Mouse (Mus musculus) neural tube, embryonic 14.5 days (tissue): ENCODE data around the gene Rnaseh2a. TPM values are rescaled to one million over a fixed set of nuclear protein-coding genes. Genes with fewer than 3 reads are reported as not detected.

ENCODE experiments used
- ATAC-seq: fragments of 200-750 bp; cut with Nextera tagmentation; 2 replicates; pipeline ENCODE4 v1.8.0; 2017; ENCODE audit warnings: low read depth, mild to moderate bottlenecking, moderate TSS enrichment, moderate library complexity
- H3K27ac ChIP-seq: fragments of 300-500 bp; sonication (generic); 2 replicates; pipeline ENCODE4 v1.5.1; 2014; ENCODE audit warnings: low read depth, mild to moderate bottlenecking, control low read depth, low read length, moderate library complexity, mixed read lengths
- H3K27me3 ChIP-seq: fragments of 300-500 bp; sonication (generic); 2 replicates; pipeline ENCODE4 v1.6.1; 2014; ENCODE audit warnings: low read length; ENCODE audit not compliant: control insufficient read depth, insufficient read depth
- H3K36me3 ChIP-seq: fragments of 300-500 bp; sonication (generic); 2 replicates; pipeline ENCODE4 v1.6.1; 2014; ENCODE audit warnings: low read length, mixed read lengths; ENCODE audit not compliant: control insufficient read depth, insufficient read depth
- H3K4me1 ChIP-seq: fragments of 300-500 bp; sonication (generic); 2 replicates; pipeline ENCODE4 v1.6.1; 2014; ENCODE audit warnings: low read length; ENCODE audit not compliant: control insufficient read depth, insufficient read depth
- H3K4me2 ChIP-seq: fragments of 300-500 bp; sonication (generic); 2 replicates; pipeline ENCODE4 v1.6.1; 2014; ENCODE audit warnings: mild to moderate bottlenecking, low read depth, low read length, control low read depth
- H3K4me3 ChIP-seq: fragments of 300-500 bp; sonication (generic); 2 replicates; pipeline ENCODE4 v1.5.1; 2014; ENCODE audit warnings: low read depth, low read length, control low read depth, mixed read lengths
- H3K9ac ChIP-seq: fragments of 300-500 bp; sonication (generic); replicated peaks from 2 replicates; pipeline ENCODE4 v1.6.1; 2014; ENCODE audit warnings: low read depth, mild to moderate bottlenecking, control low read depth, low read length, mixed read lengths
- H3K9me3 ChIP-seq: fragments of 300-500 bp; sonication (generic); 2 replicates; pipeline ENCODE4 v1.6.1; 2016; ENCODE audit warnings: low read length; ENCODE audit not compliant: control insufficient read depth
- WGBS: fragments of 180-500 bp; shearing (Covaris S2); extraction: QIAGEN DNeasy Blood & Tissue Kit; methylation state at CpG from one replicate; pipeline ENCODE4 v1.1.7; 2014; 5-methylcytosine and 5-hydroxymethylcytosine counted together
- polyA plus RNA-seq: library from polyadenylated mRNA; unstranded; fragments of >200 nt; fragmentation: Nextera tagmentation; extraction: Ambion mirVana; gene quantifications from 2 replicates; pipeline ENCODE4 v1.2.1, GENCODE M21; 2014

Rnaseh2a gene
- polyA plus RNA-seq, 1 experiment from 2014 or later, result 48.0 TPM

DNA sequence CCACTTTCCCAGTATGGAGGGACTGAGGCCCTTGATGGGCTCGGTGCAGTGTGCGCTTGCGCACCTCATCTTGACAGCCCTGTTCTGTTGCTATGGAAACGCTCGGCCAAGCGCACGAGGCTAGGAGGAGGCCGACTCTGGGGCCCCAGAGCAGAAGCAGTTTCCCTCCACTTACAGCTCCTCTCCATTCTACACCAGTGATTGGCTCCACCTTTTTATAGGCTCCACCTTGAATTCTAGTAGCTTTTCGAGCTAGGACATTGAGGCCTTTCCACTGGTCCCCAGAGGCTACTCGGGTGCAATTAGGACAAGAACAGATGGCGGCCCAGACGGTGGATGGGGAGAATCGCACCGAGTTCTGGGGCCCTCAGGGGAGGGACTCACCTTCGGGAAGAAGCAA lies 34.7 kb downstream of the Rnaseh2a start:
- H3K27me3 ChIP-seq, result peaks cover 2% of the 10 kb centered on the region; the same call in 1 of the 2 replicates
- H3K4me1 ChIP-seq, result peaks cover 22% of the 10 kb centered on the region
- peaks cover 9% of the 10 kb centered on the region; the same call in 1 of the 2 replicates for H3K36me3 ChIP-seq
- H3K4me3 ChIP-seq, result peak overlapping the region; percentile 98
- peak overlapping the region; percentile 97 for H3K4me2 ChIP-seq
- H3K9ac ChIP-seq, result peak overlapping the region; percentile 99; the same call in 1 of the 2 replicates
- H3K9me3 ChIP-seq, result no peaks in the 10 kb centered on the region
- ATAC-seq, result peak; percentile 73
- H3K27ac ChIP-seq, result peak overlapping the region; percentile 96; the same call in 1 of the 2 replicates
- 1% methylated on average over 15 of the region's 15 CpGs for WGBS

DNA sequence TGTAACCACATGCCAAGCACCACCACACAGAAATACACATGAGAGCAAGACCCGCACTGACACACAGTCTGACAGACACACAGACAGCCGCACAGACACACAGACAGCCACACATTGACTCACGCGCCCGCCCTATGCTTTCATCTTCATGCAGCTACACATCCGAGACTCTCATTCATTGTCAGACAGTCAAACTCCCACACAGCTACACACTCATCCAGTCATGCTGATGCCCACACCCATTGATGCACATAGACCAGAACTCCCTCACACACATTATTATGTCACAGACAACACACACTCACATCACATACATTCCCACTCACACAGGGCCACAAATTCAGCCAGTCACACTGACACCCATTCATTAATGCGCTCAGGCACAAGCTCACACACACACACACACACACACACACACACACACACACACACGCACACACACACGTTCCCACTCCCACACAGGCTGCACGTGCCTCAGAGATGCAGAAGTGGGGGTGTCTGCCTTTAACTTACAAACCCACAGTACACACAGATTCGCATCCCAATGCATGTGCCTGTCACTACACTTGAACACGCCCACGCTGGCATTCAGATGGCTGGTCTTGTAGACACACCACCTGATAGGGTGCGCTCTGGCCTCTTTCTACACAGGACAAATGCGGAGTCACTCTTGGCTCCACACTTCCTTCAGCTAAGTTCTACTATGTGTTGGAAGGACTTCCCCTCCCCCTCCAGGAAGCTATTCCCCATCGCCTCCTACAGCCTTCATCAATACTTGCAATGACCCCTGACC lies 35.6 kb downstream of the Rnaseh2a start:
- Histone ChIP-seq H3K9ac (no peak overlapping the region), H3K4me3 (peak overlapping the region; percentile 98), H3K27me3 (peaks cover 2% of the 10 kb centered on the region; the same call in 1 of the 2 replicates), H3K27ac (no peak overlapping the region), H3K4me2 (peak overlapping the region; percentile 97), H3K4me1 (peaks cover 24% of the 10 kb centered on the region), H3K36me3 (peaks cover 9% of the 10 kb centered on the region; the same call in 1 of the 2 replicates), H3K9me3 (no peaks in the 10 kb centered on the region)
- WGBS, result 77% methylated on average over 16 of the region's 16 CpGs
- no peak for ATAC-seq

DNA sequence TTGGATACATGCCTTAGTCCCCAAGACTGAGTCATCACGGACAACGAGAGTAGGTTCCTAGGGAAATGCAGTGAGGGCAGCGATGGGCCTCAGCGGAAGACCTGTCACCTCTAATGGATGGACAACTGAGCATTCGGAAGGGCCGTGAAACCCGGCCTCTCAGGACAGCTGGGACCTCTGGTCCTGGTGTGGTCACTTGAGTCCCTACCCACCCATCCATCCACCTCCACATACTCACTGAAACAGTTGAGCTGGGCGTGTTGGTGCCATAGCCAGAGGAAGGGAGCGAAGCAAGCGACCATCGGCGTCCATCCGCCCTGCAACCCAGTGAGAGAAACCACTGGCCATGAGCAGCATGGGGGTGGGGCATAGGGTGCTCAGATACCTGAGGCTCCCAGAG lies 39.0 kb downstream of the Rnaseh2a start:
- no peak overlapping the region for H3K4me2 ChIP-seq
- no peak overlapping the region for H3K4me3 ChIP-seq
- H3K9ac ChIP-seq, result no peak overlapping the region
- peaks cover 24% of the 10 kb centered on the region; the same call in 1 of the 2 replicates for H3K36me3 ChIP-seq
- ATAC-seq, result no peak
- no peaks in the 10 kb centered on the region for H3K27me3 ChIP-seq
- 89% methylated on average over 13 of the region's 13 CpGs for WGBS
- no peak overlapping the region for H3K27ac ChIP-seq
- H3K4me1 ChIP-seq, result peaks cover 22% of the 10 kb centered on the region
- no peaks in the 10 kb centered on the region for H3K9me3 ChIP-seq

DNA sequence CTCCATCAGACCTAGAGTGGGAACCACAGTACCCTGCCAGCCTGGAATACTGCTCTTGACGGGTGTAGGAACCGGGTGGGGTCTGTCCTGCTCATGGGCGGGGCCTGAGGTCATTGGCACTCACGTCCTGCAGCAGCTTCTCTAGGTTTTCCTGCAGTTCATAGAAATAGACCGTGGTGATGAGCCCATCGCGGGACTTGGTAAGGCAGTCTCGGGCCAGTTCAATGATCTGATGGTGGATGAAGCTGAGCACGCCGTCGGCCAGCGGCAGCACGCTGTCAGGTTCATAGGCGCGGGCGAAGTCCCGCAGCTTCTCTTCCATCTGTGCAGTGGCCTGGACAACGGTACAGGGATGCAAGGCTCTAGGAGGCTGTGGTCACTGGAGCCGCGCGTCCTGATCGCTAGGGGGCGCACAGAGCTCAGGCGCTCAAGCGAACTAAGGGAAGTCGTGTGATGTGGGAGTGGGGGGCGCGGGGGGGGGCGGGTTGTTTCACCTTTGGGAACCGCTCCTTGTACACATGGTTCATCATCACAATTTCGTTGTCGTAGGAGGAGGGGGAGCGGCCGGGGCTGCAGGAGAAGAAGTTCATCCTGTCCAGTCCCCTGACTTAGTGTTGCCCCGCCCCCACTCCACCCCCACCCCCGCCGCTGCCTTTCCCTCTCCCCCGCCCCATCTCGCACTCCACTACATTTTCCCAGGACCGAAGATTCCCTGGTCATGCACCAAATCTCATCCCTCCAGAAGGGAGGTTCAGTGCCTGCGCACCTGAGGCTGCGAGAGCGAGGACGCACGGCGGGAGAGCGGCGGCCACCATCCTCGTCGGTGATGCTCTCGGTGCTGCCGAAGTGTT lies 40.9 kb downstream of the Rnaseh2a start:
- ATAC-seq, result peak; percentile 84
- Histone ChIP-seq H3K9ac (no peak overlapping the region), H3K4me3 (no peak overlapping the region), H3K36me3 (peaks cover 39% of the 10 kb centered on the region), H3K4me1 (peaks cover 4% of the 10 kb centered on the region; the same call in 1 of the 2 replicates), H3K9me3 (no peaks in the 10 kb centered on the region), H3K27me3 (no peaks in the 10 kb centered on the region), H3K4me2 (peak overlapping the region; percentile 38), H3K27ac (no peak overlapping the region)
- 4% methylated on average over 45 of the region's 52 CpGs for WGBS

GRCm38 (mm10) chr8:84927513-84927912 lies 42.1 kb downstream of the Rnaseh2a start:
- Histone ChIP-seq H3K4me2 (no peak overlapping the region), H3K36me3 (peaks cover 46% of the 10 kb centered on the region), H3K4me3 (no peak overlapping the region), H3K27me3 (no peaks in the 10 kb centered on the region), H3K4me1 (0 out of 2 replicates have a peak, but pooled peaks cover 2% of the 10 kb centered on the region), H3K9ac (no peak overlapping the region), H3K27ac (no peak overlapping the region), H3K9me3 (no peaks in the 10 kb centered on the region)
- WGBS, result 91% methylated on average over 1 of the region's 1 CpGs
- ATAC-seq, result no peak

DNA sequence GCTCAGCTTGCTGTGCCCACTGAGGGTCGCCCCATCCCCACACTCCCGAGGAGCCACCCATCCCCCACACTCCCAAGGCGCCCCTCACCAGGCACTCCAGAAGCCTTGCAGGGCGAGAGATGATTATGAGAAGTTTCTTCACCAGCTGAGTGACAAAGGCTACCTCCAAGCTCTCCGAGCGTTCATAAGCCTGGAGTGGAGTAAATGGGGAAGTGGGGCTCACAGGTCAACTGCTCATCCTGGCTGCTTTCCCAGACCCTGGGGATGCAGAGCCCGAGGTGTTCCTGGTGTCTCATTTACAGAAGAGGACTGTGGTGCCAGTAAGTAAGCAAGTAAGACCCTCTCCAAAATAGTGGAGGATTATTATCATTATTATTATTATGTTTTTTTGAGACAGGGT lies 44.0 kb downstream of the Rnaseh2a start:
- H3K4me3 ChIP-seq, result no peak overlapping the region
- WGBS, result 77% methylated on average over 7 of the region's 7 CpGs
- no peak overlapping the region for H3K4me2 ChIP-seq
- no peaks in the 10 kb centered on the region for H3K9me3 ChIP-seq
- H3K27ac ChIP-seq, result no peak overlapping the region
- H3K9ac ChIP-seq, result no peak overlapping the region
- no peak for ATAC-seq
- H3K4me1 ChIP-seq, result 0 out of 2 replicates have a peak, but pooled peaks cover 2% of the 10 kb centered on the region
- no peaks in the 10 kb centered on the region for H3K27me3 ChIP-seq
- H3K36me3 ChIP-seq, result peaks cover 58% of the 10 kb centered on the region

GRCm38 (mm10) chr8:84921596-84921995 lies 48.0 kb downstream of the Rnaseh2a start:
- Histone ChIP-seq H3K27ac (no peak overlapping the region), H3K4me1 (no peaks in the 10 kb centered on the region), H3K9ac (no peak overlapping the region), H3K4me3 (no peak overlapping the region), H3K36me3 (peaks cover 81% of the 10 kb centered on the region), H3K27me3 (no peaks in the 10 kb centered on the region), H3K4me2 (no peak overlapping the region), H3K9me3 (no peaks in the 10 kb centered on the region)
- WGBS, result 91% methylated on average over 2 of the region's 2 CpGs
- no peak for ATAC-seq

- Histone ChIP-seq H3K9ac (no peak overlapping the region), H3K27me3 (peaks cover 17% of the 10 kb centered on the region)
- 89% methylated on average over 15 of the region's 15 CpGs for WGBS
Observed at GRCm38 (mm10) chr8:84918646-84919045, 50.9 kb downstream of the Rnaseh2a start.

More at GRCm38 (mm10) chr8:84918646-84919045, 50.9 kb downstream of the Rnaseh2a start:
- Histone ChIP-seq H3K27ac (no peak overlapping the region), H3K4me3 (no peak overlapping the region), H3K4me1 (no peaks in the 10 kb centered on the region), H3K9me3 (no peaks in the 10 kb centered on the region), H3K4me2 (no peak overlapping the region), H3K36me3 (peaks cover 81% of the 10 kb centered on the region)
- no peak for ATAC-seq
